Mouse (Mus musculus): ENCODE results near the gene Eef1akmt2. TPM values are rescaled to one million over a fixed set of nuclear protein-coding genes. Genes with fewer than 3 reads are reported as not detected.

The Eef1akmt2 gene
- total and polyA plus RNA-seq, 3 experiments = 31.4 to 87.2 (median 35.9) TPM

- Histone ChIP-seq H3K27ac (ENCODE audit: insufficient read depth, low read depth) (no peak overlapping the region), H3K9me3 (replicated peaks; ENCODE audit: low read length) (no peaks in the 10 kb centered on the region), H3K27me3 (replicated peaks) (no peaks in the 10 kb centered on the region), H3K4me1 (ENCODE audit: control insufficient read depth in 1 of 2, insufficient read depth in 2 of 2) (no peaks in the 10 kb centered on the region; a peak in 1 of 4 replicates), H3K9ac (ENCODE audit: insufficient read depth, low read depth) (no peak overlapping the region), H3K79me2 (replicated peaks; ENCODE audit: control insufficient read depth, extremely low read depth, insufficient read depth, poor library complexity, severe bottlenecking) (no peaks in the 10 kb centered on the region), H3K4me3 (replicated peaks in 1 of 3; ENCODE audit: low read depth in 2 of 3, low read length in 2 of 3, poor library complexity in 1 of 3) (no peak overlapping the region), H3K4me2 (ENCODE audit: insufficient read depth, low read depth, poor library complexity, severe bottlenecking) (no peak overlapping the region), H3K36me3 (replicated peaks in 1 of 2; ENCODE audit: control insufficient read depth in 1 of 2, insufficient read depth in 1 of 2, low read length in 1 of 2) (peaks cover 80 to 91% of the 10 kb centered on the region in 2 experiments)
- no peak for DNase-seq (ENCODE audit: extremely low read depth)
- no peak for TF ChIP-seq POLR2AphosphoS2 (IDR thresholded peaks at IDR 0.05; ENCODE audit: low read depth, low read length)
- TF ChIP-seq NELFE (IDR thresholded peaks at IDR 0.05; ENCODE audit: low read depth, low read length) = no peak
- no peak for TF ChIP-seq KAT2A (IDR thresholded peaks at IDR 0.05; ENCODE audit: insufficient replicate concordance, low read length)
- no peak for TF ChIP-seq EP300 (IDR thresholded peaks at IDR 0.05; ENCODE audit: low read length)
- in situ Hi-C loops (cut with MboI; ENCODE audit: low pct_ligation_motif_present, low pct_unique_long_range_greater_than_20kb, low sequenced_read_pairs) (no loop called here), dilution Hi-C loops (cut with MboI; ENCODE audit: extremely low pct_ligation_motif_present, extremely low pct_unique_long_range_greater_than_20kb, low sequenced_read_pairs) (no loop called here)
Observed at GRCm38 (mm10) chr7:132875391-132876086, 23.1 kb upstream of the Eef1akmt2 start.

GRCm38 (mm10) chr7:132873043-132873442 is 20.6 kb upstream of the Eef1akmt2 start:
- Histone ChIP-seq H3K79me2 (replicated peaks; ENCODE audit: control insufficient read depth, extremely low read depth, insufficient read depth, poor library complexity, severe bottlenecking) (no peaks in the 10 kb centered on the region), H3K4me3 (replicated peaks in 1 of 3; ENCODE audit: low read depth in 2 of 3, low read length in 2 of 3, poor library complexity in 1 of 3) (no peak overlapping the region), H3K9ac (ENCODE audit: insufficient read depth, low read depth) (no peak overlapping the region), H3K27ac (ENCODE audit: insufficient read depth, low read depth) (no peak overlapping the region), H3K4me1 (ENCODE audit: control insufficient read depth in 1 of 2, insufficient read depth in 2 of 2) (no peaks in the 10 kb centered on the region; a peak in 1 of 4 replicates), H3K9me3 (replicated peaks; ENCODE audit: low read length) (no peaks in the 10 kb centered on the region), H3K4me2 (ENCODE audit: insufficient read depth, low read depth, poor library complexity, severe bottlenecking) (no peak overlapping the region), H3K27me3 (replicated peaks) (no peaks in the 10 kb centered on the region), H3K36me3 (replicated peaks in 1 of 2; ENCODE audit: control insufficient read depth in 1 of 2, insufficient read depth in 1 of 2, low read length in 1 of 2) (peaks cover 78 to 91% of the 10 kb centered on the region in 2 experiments)
- no peak for DNase-seq (ENCODE audit: extremely low read depth)
- no peak for TF ChIP-seq NRF1 (IDR thresholded peaks at IDR 0.05; ENCODE audit: low read depth, low read length)
- in situ Hi-C loops (cut with MboI; ENCODE audit: low pct_ligation_motif_present, low pct_unique_long_range_greater_than_20kb, low sequenced_read_pairs) (no loop called here), dilution Hi-C loops (cut with MboI; ENCODE audit: extremely low pct_ligation_motif_present, extremely low pct_unique_long_range_greater_than_20kb, low sequenced_read_pairs) (no loop called here)

- in situ Hi-C loops (cut with MboI; ENCODE audit: low pct_ligation_motif_present, low pct_unique_long_range_greater_than_20kb, low sequenced_read_pairs) = no loop called here
- no peak for TF ChIP-seq BHLHE40 (IDR thresholded peaks at IDR 0.05; ENCODE audit: low read depth, low read length)
- no peak for TF ChIP-seq ZNF384 (IDR thresholded peaks at IDR 0.05; ENCODE audit: low read depth, low read length)
- no peak for TF ChIP-seq TBP (conservative IDR thresholded peaks at IDR 0.05; ENCODE audit: low read depth, low read length)
- no peak for TF ChIP-seq MAFK (IDR thresholded peaks at IDR 0.05; ENCODE audit: insufficient replicate concordance, low read length)
- DNase-seq (ENCODE audit: extremely low read depth) = no peak
- Histone ChIP-seq H3K27me3 (replicated peaks) (no peaks in the 10 kb centered on the region), H3K79me2 (replicated peaks; ENCODE audit: control insufficient read depth, extremely low read depth, insufficient read depth, poor library complexity, severe bottlenecking) (peaks cover 21% of the 10 kb centered on the region), H3K9ac (ENCODE audit: insufficient read depth, low read depth) (no peak overlapping the region), H3K27ac (ENCODE audit: insufficient read depth, low read depth) (no peak overlapping the region), H3K4me3 (replicated peaks in 1 of 3; ENCODE audit: low read depth in 2 of 3, low read length in 2 of 3, poor library complexity in 1 of 3) (no peak overlapping the region), H3K4me2 (ENCODE audit: insufficient read depth, low read depth, poor library complexity, severe bottlenecking) (no peak overlapping the region), H3K9me3 (replicated peaks; ENCODE audit: low read length) (no peaks in the 10 kb centered on the region), H3K4me1 (ENCODE audit: control insufficient read depth in 1 of 2, insufficient read depth in 2 of 2) (peaks cover 1 to 17% of the 10 kb centered on the region in 2 experiments; a peak in 3 of 4 replicates), H3K36me3 (replicated peaks in 1 of 2; ENCODE audit: control insufficient read depth in 1 of 2, insufficient read depth in 1 of 2, low read length in 1 of 2) (peaks cover 31 to 72% of the 10 kb centered on the region in 2 experiments)
- dilution Hi-C loops (cut with MboI; ENCODE audit: extremely low pct_ligation_motif_present, extremely low pct_unique_long_range_greater_than_20kb, low sequenced_read_pairs) = no loop called here
Observed at GRCm38 (mm10) chr7:132866316-132866715, 13.8 kb upstream of the Eef1akmt2 start.
